Mouse (Mus musculus) liver, adult 2 months (tissue): Measurements from ENCODE around the gene Rapgef3.

Experiments
- CTCF ChIP-seq: fragments of 200-500 bp; IDR thresholded peaks from 2 replicates; pipeline ENCODE4 v1.5.1; 2011; ENCODE audit warnings: low read depth, low read length, control low read depth
- POLR2A ChIP-seq: fragments of 200-500 bp; IDR thresholded peaks from 2 replicates; pipeline ENCODE4 v1.6.1; 2011; ENCODE audit warnings: low read length, control low read depth; ENCODE audit not compliant: insufficient read depth; ENCODE audit errors: extremely low read depth

GRCm38 (mm10) chr15:97738923-97739322 lies 28.8 kb downstream of the Rapgef3 start:
- TF ChIP-seq CTCF (no peak), POLR2A (no peak)
